Mouse (Mus musculus) G1E (cell line): ENCODE measurements at regions not wholly inside any gene's neighbourhood (a gene's known extent, or its start where the extent isn't known, plus 50 kb on each side); places are given as distances from the start of the nearest gene placed in this dataset.

ENCODE experiments used
- CTCF ChIP-seq: IDR thresholded peaks from 2 replicates; pipeline ENCODE4 v1.5.1; 2012; ENCODE audit warnings: low read depth, low read length, inconsistent platforms, mixed read lengths
- GATA1 ChIP-seq: IDR thresholded peaks from 2 replicates; pipeline ENCODE4 v1.6.1; 2012; ENCODE audit warnings: borderline replicate concordance, low read length, inconsistent platforms, mixed read lengths
- POLR2AphosphoS5 ChIP-seq: IDR thresholded peaks from 2 replicates; pipeline ENCODE4 v1.6.1; 2012; ENCODE audit warnings: low read depth, low read length, inconsistent platforms; ENCODE audit not compliant: insufficient replicate concordance
- TAL1 ChIP-seq: conservative IDR thresholded peaks from 2 replicates; pipeline ENCODE4 v1.6.1; 2012; ENCODE audit warnings: low read depth, low read length, inconsistent platforms, mixed read lengths

GRCm38 (mm10) chr10:117557666-117558065 is 71.6 kb upstream of the Cpm start:
- TF ChIP-seq CTCF (no peak), POLR2AphosphoS5 (no peak), TAL1 (no peak), GATA1 (no peak)
